Mouse (Mus musculus) induced T-regulatory cell, adult 2 months (primary cell): Measurements from ENCODE around the gene Baz1b.

Experiments
- DNase-seq: peaks from one replicate; pipeline ENCODE4 v3.0.0-alpha.2; 2012; ENCODE audit warnings: low read depth

Baz1b gene

DNA sequence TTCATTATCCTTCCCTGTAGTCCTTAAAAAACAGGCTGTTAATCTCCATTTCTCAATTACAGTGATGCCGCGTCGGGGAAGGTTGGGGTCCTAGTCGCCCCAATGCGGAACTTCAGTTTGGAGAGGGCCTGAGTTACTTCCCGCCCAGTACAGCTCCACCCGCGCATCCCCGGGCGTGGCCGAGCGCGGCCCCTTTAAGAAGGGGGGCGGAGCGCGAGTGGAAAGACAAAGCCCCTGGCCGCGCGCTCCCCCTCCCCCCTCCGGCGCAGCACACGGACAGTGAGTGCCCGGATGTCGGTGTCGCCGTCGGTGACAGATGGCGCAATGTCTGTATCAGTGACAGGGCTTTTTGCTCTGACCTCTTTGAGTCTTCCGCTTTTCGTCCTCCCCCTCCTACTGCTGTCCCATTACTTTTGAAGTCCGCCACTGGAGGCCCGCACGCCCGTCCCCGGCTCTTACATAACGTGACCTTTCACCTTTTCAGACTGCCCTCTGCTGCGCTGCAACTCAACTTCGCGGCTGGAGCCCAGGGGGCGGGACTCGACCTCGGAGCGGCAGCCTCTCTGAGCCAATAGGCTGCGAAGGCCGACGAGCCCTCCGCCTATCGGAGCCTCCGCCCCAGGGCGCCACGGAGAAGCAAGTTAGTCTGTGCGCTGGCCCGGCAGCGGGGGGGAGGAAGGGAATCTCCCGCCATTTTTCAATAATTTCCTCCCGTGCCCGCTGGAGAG is at the start of gene Baz1b:
Baz1b (plus strand) TSS at position 644 of the 728 bp plus-strand sequence.
- peak; percentile 98 for DNase-seq

DNA sequence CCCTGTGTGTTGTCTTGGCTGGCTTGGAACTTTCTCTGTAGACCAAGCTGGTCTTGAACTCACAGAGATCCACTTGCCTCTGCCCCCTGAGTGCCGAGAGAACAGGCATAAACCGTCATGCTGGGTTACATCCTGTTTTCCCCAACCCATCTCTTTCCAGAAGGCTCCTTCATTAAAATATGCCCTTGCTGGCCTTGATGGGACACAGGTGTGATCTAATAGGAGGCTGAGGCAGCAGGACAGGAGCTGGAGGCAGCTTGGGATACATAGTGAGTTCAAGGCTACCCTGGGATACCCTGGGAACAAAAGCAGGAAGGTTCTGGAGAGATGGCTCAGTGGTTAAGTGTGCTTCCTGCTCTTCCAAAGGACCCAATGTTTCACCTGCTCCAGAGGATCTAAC is 47.2 kb upstream of the Baz1b start:
- no peak for DNase-seq

DNA sequence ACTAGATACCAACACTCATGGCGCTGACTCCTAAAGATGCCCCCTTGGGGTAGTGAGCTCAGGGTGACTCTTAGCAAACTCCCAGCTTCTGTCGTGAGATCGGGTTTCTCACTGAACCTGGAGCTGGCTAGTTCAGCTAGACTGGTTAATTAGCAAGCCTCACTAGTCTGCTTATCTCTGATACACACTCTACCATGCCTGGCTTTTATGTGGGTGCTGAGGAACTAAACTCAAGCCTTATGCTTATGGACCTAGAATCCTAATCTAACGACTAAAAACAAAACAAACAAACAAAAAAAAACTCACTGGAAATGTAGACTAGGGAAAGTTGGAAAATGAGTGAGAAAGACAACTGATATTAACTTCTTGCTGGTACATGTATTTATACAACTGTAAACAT is 42.6 kb upstream of the Baz1b start:
- DNase-seq: no peak

DNA sequence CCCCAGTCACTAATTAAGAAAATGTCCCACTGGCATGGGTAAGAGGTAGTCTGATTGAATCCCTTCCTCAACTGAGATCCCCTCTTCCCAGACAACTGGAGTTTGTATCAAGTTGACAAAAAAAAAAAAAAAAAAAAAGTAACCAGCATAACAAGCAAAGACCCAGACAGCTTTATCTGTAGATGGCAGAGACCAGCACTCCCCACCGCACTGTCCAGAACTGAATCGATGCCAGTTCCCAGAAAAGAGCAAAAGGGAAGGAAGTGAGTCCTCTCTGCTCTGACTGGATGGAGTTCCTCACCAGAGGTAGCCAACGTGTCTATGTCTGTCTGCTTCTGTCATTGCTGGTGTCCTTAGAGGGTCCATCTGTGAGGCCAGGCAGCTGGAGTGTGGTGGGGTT is 41.5 kb upstream of the Baz1b start:
- no peak for DNase-seq

DNA sequence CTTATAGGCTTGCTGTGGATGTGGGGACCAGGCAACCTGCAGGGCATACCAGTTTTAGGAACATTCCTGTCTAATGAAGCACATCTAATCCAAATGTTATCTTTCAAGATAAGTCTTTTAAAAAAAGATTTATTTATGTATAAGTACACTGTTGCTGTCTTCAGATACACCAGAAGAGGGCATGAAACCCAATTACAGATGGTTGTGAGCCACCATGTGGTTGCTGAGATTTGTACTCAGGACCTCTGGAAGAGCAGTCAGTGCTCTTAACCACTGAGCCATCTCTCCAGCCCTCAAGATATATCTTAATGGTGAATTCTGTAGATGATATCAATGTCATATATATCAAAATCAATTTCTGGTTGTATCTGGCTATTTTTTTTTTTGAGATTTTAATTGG is 41.1 kb upstream of the Baz1b start:
- DNase-seq: no peak

DNA sequence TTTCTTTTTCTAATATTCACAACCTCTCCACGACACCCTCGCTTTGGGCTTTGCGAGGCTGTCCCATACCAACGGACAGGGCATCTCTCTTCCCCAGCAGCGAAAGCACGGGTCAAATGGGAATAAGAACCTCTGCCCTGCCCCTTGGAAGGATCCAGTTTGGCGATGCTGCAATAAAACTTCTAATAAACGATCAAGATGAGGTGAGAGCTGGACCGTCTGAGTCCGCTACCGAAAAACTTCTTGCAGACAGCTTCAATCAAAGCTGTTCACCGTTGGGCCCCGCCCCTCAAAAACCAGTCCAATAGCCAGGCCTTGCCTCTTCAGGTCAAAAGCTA is 38.4 kb upstream of the Baz1b start:
- no peak for DNase-seq

DNA sequence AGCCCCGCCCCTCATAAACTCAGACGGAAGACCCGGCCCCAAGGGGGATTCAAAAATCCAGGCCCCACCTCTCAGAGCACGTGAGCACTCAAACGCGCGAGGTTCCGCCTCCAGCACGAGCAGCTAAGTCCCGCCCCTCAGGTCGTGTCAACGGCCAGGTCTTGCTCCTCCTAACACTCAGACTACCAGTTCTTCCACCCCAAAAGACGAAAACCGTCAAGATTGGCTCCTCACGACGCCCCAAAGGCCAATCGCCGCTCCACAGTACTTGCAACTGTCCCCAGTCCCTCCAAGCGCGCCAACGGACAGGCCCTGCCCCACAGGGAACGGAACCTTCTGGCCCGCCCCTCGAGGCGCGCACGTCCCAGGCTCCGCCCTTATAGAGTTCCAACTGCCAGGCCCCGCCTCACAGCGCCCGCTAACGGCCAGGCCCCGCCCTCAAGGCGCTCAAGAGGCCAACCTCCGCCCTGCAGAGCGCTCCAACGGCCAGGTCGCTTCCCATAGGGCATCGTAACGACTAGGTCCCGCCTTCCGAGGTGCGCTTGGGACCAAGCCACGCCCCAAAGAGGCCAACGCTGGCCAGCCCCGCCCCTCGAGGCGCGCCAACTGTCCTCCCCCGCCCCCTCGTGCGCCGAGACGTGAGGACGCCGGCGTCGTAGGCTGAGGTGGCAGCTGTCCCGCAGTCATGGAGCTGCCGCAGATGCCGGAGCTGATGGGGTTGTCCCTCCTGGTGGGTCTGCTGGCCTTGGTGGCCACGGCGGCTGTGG is 37.8 kb upstream of the Baz1b start, which contains the start of gene Tbl2:
Tbl2 (plus strand) TSS at position 605 of the 767 bp plus-strand sequence.
- DNase-seq: peak; percentile 100

DNA sequence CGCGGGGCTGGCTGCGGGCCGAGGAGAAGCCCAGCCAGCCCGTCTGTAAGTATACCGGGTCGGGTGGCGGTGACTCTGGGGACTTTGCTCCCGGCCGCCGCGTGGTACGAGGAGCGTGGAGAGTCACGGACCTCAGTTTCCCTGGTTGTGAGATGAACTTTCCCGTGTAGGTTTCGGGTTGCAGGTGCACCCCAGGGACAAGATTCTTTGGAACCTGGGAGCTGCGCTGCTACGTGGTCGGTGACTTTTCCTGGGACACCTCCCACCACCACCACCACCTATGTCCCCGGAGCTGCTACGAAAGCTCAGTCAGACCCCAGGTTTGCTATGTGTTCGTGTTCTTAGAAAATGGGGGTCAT is 37.3 kb upstream of the Baz1b start:
- no peak for DNase-seq

DNA sequence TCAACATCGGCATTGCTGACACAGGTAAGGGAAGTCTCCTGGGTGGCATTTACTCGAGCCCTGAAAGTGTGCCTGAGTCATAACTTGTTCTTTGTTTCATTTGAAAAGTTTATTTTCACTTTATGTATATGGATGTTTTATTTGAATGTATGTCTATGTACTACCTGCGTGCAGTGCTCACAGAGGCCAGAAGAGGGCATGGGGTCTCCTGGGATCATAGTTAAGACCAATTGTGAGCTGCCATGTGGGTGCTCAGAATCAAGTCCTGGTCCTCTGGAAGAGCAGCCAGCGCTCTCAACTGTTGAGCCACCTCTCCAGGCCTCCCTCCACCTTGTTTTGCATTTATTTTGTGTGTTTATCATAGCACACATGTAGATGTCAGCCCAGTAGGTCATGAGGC is 30.6 kb upstream of the Baz1b start:
- no peak for DNase-seq

DNA sequence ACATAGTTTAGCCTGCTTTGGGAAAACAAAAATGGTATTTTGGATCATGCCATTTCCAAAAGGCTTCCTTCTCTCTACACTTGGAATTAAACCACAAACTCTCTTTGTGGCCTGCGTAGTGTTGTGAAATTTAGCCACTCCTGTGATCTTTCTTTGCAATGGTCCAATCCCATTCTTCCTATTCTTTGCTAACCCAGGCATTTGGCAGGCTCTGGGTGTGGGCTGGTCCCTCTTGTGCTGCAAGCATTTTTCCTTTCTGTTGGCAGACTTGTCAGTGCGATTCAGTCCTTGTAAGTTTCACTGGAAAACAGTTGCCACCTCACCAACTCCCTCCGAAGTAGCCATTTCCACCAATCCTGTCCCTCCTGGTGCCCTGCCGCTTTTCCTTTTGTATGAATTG is 25.8 kb upstream of the Baz1b start:
- no peak for DNase-seq

DNA sequence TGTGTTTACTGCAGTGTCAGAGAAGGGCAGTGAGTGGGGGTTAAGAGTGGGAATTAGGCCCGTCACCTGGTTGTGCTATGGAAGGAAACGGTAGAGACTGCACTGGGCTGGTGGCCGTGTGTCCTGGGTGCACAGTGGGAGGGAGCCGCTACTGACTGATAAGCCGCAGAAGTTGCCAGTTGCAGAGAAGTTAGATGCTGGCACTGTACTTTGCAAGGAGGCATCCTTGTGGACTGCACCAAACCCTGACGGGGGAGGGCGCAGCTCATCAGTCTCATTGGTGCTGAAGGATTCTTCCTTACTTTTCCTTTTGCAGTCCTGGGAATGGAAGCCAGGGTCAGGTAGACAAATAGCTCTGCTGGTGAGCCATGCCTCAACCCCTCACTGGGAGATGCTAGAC is 25.4 kb upstream of the Baz1b start:
- DNase-seq: no peak

DNA sequence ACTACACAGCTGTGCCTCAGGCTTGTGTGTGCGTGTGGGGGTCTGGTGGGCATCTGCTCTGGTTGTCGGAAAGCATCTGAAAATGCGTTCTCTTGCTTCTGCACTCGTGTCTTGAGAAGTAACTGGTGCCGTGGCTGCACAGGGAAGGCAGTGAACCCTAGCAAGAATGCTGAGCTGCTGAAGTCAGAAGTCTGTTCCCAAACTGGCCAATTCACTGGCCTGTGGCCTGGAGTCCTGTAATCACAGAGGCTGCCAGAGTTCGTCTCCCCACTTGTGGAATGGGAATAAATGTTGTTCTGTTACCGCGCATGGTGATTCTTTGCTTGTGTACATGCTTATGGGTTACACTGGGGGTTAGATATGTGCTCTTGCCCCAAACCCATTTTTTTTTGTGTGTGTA is 24.7 kb upstream of the Baz1b start:
- DNase-seq: no peak

DNA sequence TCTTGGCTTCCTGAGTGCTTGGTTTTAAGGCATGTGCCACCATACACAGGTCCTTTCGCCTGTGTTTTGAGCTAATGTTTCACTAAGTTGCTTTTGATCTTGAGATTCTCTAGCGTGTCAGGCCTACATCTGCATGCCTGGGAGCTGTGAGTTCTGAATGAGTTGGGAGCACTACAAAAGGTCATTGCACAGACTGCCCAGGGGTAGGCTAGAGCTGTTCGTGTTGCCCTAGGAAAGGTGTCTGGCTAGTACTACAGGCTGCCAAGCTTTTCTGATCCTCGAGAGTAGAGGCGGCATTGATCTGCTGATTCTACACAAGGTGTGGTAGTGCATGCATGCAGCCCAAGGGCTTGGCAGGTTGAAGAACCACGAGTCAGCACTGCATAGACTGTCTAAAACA is 24.2 kb upstream of the Baz1b start:
- DNase-seq: no peak

DNA sequence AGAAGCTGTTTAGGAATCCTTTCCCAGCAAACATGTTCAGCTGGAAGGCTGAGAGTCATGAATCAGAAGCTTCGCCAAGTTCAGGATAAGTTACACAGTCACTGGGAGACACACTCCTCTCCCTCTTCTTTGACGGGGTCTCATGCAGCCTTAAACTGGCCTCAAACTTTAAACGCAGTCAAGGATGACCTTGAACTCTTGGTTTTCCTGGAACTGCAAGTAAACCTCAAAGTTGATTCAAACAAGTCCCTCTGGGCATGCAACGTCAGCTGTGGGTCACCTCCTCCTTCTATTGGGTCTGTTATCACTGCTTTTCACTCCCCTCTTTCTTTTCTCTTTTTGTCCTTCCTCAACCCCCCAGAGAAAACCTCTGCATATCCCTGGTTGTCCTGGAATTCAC is 20.2 kb upstream of the Baz1b start:
- no peak for DNase-seq

DNA sequence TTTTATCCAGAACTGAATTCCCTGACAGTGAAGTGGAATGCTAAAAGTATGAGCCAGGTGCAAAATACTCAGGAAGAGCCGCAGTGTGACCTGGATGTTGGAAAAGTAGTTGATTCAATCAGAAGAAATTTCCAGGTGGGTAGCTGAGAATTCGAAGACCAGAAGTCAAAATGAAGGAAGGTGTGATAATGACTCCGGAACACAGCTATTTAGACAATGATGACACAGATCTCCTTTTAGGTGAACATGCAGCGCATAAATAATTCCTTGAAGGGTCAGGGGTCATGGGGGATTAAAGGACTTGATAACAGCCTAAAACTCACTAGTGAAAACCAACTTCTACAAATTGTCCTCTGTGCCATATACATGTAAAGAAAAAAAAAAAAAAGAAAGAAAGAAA is 19.6 kb upstream of the Baz1b start:
- peak; percentile 29 for DNase-seq

DNA sequence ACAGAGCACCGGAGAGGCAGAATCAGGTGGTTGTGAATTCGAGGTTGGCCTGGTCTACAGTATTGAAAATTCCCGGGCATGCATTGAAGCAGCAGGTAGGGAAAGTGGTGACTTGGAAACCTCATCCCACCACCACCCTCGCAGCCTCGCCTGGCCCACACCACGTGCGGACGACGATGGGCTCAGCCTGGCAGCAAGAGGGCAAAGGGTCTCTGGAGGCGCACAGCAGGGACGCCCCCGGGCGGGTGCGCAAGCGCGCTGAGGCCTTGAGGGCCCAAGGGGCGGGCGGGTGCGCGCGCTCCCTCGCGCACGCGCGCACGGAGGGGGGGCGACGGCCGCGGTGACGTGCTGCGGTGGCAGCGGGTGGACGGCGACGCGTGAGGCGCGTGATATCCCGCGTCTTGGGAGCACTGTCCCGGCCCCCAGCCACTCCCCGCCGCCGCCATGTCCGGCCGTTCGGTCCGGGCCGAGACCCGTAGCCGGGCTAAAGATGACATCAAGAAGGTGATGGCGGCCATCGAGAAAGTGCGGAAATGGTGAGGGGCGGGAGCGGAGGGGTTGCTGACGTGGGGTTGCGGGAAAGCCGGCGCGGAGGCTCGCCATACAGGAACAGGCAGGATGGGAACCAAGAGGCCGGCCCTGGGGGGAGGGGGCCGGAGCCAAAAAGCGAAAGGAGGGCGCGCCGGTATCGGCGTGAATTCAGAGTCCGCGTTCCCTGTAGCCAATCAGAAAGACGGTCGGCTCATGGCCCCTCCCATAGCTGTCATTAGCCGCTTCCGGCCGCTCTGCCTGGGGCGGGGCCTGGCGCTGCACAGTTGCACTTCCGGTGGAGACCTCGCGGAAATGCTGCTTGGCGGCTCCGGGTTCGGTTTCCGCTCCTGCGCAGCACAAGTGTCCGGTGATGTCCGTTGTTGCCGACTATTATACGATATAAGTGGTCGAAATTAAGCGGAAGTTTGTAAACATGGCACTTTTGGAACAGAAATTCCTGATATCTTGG is 18.7 kb upstream of the Baz1b start, which contains the start of gene Bcl7b:
Bcl7b (plus strand) TSS at position 221 of the 1,000 bp plus-strand sequence.
- peak; percentile 98 for DNase-seq

DNA sequence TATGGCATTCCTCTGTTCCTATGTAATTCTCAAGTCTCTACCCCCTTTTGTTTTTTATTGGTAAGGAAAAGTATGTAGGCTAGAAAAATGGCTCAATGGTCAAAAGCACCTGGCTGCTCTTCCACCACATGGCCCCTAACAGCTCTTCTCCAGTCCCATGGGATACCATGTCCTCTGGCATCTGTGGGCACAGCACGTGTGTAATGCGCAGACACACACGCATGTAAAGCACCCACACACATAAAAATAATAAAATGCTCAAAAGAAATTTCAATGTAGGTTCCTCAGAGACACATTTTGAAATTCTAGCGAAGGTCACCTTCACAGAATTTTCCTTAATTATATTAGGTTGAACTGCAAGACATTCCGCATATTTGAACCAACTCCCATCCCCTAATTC is 17.6 kb upstream of the Baz1b start:
- DNase-seq: no peak

DNA sequence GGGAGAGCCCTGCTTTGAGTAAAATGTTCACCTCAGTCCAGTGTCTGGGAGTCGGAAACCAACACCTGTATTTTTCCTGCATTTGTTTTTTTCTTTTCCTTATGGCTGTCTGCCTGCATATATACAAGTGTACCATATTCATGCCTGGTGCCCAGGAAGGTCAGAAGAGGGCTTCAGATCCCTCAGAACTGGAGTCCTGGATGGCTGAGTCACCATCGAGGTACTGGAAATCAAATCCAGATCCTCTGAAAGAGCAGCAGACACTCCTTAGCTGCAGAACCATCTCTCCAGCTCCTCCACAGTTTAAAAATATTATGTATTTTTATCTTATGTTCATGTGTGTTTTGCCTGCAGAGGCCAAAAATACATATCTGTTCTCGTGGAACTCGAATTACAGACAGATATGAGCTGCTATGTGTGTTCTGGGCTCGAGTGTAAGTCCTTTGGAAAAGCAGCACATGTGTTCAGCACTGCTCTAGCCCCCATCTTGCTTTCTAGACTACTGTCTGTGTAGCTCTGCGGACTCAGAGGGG is 15.3 kb upstream of the Baz1b start:
- no peak for DNase-seq

DNA sequence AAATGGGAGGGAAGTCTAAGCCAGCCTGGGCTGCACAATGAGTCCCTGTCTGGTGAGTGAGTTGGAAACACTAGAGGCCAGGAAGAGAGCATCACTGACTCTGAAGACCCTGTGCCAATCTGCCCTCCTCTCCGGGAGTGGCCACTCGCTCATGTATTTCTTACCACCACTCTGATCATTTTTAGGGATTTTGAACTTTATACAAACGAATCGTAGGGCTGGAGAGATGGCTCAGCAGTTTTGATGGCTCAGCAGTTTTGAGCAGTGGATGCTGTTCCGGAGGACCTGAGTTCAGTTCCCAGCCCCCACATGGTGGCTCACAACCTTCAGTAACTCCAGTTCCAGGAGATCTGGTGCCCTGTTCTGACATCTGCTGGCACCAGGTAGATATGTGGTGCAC is 14.1 kb upstream of the Baz1b start:
- DNase-seq: no peak

DNA sequence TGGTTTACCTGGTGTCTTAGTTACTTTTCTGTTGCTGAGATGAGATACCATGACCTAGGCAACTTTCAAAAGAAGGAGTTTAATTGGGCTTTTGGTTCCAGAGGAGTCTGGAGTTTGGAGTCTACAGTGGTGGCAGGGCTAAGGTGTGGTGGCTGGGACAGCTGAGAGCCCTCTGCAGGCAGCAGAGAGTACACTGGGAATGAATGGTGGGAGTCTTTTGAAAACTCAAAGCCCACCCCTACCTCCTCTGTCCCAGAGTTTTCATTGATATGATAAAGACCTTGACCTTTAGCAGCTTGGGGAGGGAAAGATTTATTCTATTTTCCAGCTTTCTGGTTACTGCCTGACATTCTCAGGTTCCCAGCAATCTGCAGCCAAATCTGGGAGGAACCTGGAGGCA is 12.0 kb upstream of the Baz1b start:
- no peak for DNase-seq

DNA sequence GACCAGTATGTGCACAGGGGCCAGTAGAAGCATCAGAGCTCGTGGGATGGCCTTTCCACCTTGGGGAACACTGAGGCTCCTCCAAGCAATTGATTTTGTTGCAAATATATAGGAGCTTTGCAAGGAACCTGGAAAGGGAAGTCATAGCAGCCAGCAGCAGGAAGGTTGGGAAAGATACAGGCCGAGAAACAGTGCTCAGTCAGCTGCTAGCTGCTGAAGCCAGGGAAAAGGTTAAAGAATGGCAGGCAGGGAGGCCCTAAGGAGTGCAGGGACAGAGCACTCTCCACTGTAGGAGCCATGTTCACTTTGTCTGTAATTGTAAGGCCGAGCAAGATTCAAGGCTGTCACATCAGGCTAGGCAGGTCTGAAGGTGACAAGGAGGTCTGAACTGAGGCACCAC is 8.5 kb upstream of the Baz1b start:
- no peak for DNase-seq

DNA sequence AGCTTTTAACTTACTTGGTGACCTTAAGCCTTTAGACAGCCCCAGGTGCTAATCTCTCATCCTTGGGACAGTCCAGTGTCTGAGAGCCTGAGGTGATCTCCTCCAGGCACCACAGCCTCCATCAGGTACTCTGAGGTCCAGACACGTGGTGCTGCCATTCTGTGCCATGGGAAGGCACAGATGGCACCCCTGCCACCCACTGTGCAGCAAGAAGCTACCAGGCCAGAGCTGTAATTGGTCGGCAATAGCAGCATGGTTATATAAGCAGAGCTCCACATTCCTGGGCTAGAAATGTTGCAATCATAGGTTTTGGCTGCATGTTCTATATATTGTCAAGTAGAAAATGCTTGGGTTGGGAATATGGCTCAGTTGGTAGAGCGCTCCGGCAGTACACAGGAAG is 8.1 kb upstream of the Baz1b start:
- DNase-seq: no peak
